Mouse (Mus musculus): Measurements from ENCODE around the gene Rasal2. TPM values are rescaled to one million over a fixed set of nuclear protein-coding genes. Genes with fewer than 3 reads are reported as not detected.

The Rasal2 gene
- total RNA-seq, 1 experiment = 8.1 TPM

GRCm38 (mm10) chr1:157178988-157179764 lies 233.2 kb downstream of the Rasal2 start:
- H3K27ac ChIP-seq (ENCODE audit: insufficient read depth, low read depth, low read length, poor library complexity, severe bottlenecking) = no peak overlapping the region
- no peak overlapping the region for H3K4me3 ChIP-seq (ENCODE audit: insufficient read depth in 1 of 2, low read depth in 1 of 2, low read length in 2 of 2, poor library complexity in 1 of 2, severe bottlenecking in 1 of 2)
- H3K9ac ChIP-seq (ENCODE audit: insufficient read depth, low read depth, low read length, poor library complexity, severe bottlenecking) = no peak overlapping the region
- in situ Hi-C loops (cut with MboI; ENCODE audit: low sequenced_read_pairs in 2 of 2, unreplicated experiment in 2 of 2) = no loop called here
- no peaks in the 10 kb centered on the region for H3K9me3 ChIP-seq (ENCODE audit: control insufficient read depth, insufficient read depth, low read depth, low read length)
- H3K36me3 ChIP-seq (ENCODE audit: control insufficient read depth, insufficient read depth, low read length, poor library complexity, severe bottlenecking) = no peaks in the 10 kb centered on the region
- TF ChIP-seq ZC3H11A (IDR thresholded peaks at IDR 0.05; ENCODE audit: borderline replicate concordance, low read depth, low read length) (no peak), ZNF384 (IDR thresholded peaks at IDR 0.05; ENCODE audit: low read depth, low read length) (no peak), MAFK (IDR thresholded peaks at IDR 0.05; ENCODE audit: insufficient read depth, low read depth, low read length) (no peak), HCFC1 (IDR thresholded peaks at IDR 0.05; ENCODE audit: borderline replicate concordance, insufficient read depth, low read length) (no peak), CHD2 (IDR thresholded peaks at IDR 0.05; ENCODE audit: low read depth, low read length) (no peak)
- no peak for DNase-seq (ENCODE audit: low read depth, low spot score)
- no peaks in the 10 kb centered on the region for H3K4me1 ChIP-seq (ENCODE audit: control insufficient read depth in 2 of 2, insufficient read depth in 2 of 2, low read length in 2 of 2, poor library complexity in 1 of 2)

- no peak overlapping the region for H3K27ac ChIP-seq (ENCODE audit: insufficient read depth, low read depth, low read length, poor library complexity, severe bottlenecking)
- no peaks in the 10 kb centered on the region for H3K36me3 ChIP-seq (ENCODE audit: control insufficient read depth, insufficient read depth, low read length, poor library complexity, severe bottlenecking)
- H3K9ac ChIP-seq (ENCODE audit: insufficient read depth, low read depth, low read length, poor library complexity, severe bottlenecking) = no peak overlapping the region
- no peak for DNase-seq (ENCODE audit: low read depth, low spot score)
- H3K4me3 ChIP-seq (ENCODE audit: insufficient read depth in 1 of 2, low read depth in 1 of 2, low read length in 2 of 2, poor library complexity in 1 of 2, severe bottlenecking in 1 of 2) = no peak overlapping the region
- H3K4me1 ChIP-seq (ENCODE audit: control insufficient read depth in 2 of 2, insufficient read depth in 2 of 2, low read length in 2 of 2, poor library complexity in 1 of 2) = no peaks in the 10 kb centered on the region
- in situ Hi-C loops (cut with MboI; ENCODE audit: low sequenced_read_pairs in 2 of 2, unreplicated experiment in 2 of 2) = no loop called here
- H3K9me3 ChIP-seq (ENCODE audit: control insufficient read depth, insufficient read depth, low read depth, low read length) = no peaks in the 10 kb centered on the region
- no peak for TF ChIP-seq ZNF384 (IDR thresholded peaks at IDR 0.05; ENCODE audit: low read depth, low read length)
- TF ChIP-seq CHD2 (IDR thresholded peaks at IDR 0.05; ENCODE audit: low read depth, low read length) = no peak
- no peak for TF ChIP-seq MAFK (IDR thresholded peaks at IDR 0.05; ENCODE audit: insufficient read depth, low read depth, low read length)
- no peak for TF ChIP-seq HCFC1 (IDR thresholded peaks at IDR 0.05; ENCODE audit: borderline replicate concordance, insufficient read depth, low read length)
- TF ChIP-seq ZC3H11A (IDR thresholded peaks at IDR 0.05; ENCODE audit: borderline replicate concordance, low read depth, low read length) = no peak
These were observed 243.1 kb downstream of the Rasal2 start for GRCm38 (mm10) chr1:157169292-157169691.

GRCm38 (mm10) chr1:157168891-157169290 lies 243.5 kb downstream of the Rasal2 start:
- Histone ChIP-seq H3K4me3 (ENCODE audit: insufficient read depth in 1 of 2, low read depth in 1 of 2, low read length in 2 of 2, poor library complexity in 1 of 2, severe bottlenecking in 1 of 2) (no peak overlapping the region), H3K9me3 (ENCODE audit: control insufficient read depth, insufficient read depth, low read depth, low read length) (no peaks in the 10 kb centered on the region), H3K36me3 (ENCODE audit: control insufficient read depth, insufficient read depth, low read length, poor library complexity, severe bottlenecking) (no peaks in the 10 kb centered on the region), H3K9ac (ENCODE audit: insufficient read depth, low read depth, low read length, poor library complexity, severe bottlenecking) (no peak overlapping the region), H3K4me1 (ENCODE audit: control insufficient read depth in 2 of 2, insufficient read depth in 2 of 2, low read length in 2 of 2, poor library complexity in 1 of 2) (no peaks in the 10 kb centered on the region), H3K27ac (ENCODE audit: insufficient read depth, low read depth, low read length, poor library complexity, severe bottlenecking) (no peak overlapping the region)
- TF ChIP-seq HCFC1 (IDR thresholded peaks at IDR 0.05; ENCODE audit: borderline replicate concordance, insufficient read depth, low read length) (no peak), CHD2 (IDR thresholded peaks at IDR 0.05; ENCODE audit: low read depth, low read length) (no peak), ZNF384 (IDR thresholded peaks at IDR 0.05; ENCODE audit: low read depth, low read length) (no peak), MAFK (IDR thresholded peaks at IDR 0.05; ENCODE audit: insufficient read depth, low read depth, low read length) (no peak), ZC3H11A (IDR thresholded peaks at IDR 0.05; ENCODE audit: borderline replicate concordance, low read depth, low read length) (no peak)
- in situ Hi-C loops (cut with MboI; ENCODE audit: low sequenced_read_pairs in 2 of 2, unreplicated experiment in 2 of 2) = no loop called here
- DNase-seq (ENCODE audit: low read depth, low spot score) = no peak

GRCm38 (mm10) chr1:157153781-157154180 lies 258.6 kb downstream of the Rasal2 start:
- H3K4me1 ChIP-seq (ENCODE audit: control insufficient read depth in 2 of 2, insufficient read depth in 2 of 2, low read length in 2 of 2, poor library complexity in 1 of 2) = no peaks in the 10 kb centered on the region
- DNase-seq (ENCODE audit: low read depth, low spot score) = no peak
- peaks cover 4% of the 10 kb centered on the region; the same call in 1 of the 2 replicates for H3K36me3 ChIP-seq (ENCODE audit: control insufficient read depth, insufficient read depth, low read length, poor library complexity, severe bottlenecking)
- no peak overlapping the region for H3K9ac ChIP-seq (ENCODE audit: insufficient read depth, low read depth, low read length, poor library complexity, severe bottlenecking)
- TF ChIP-seq ZC3H11A (IDR thresholded peaks at IDR 0.05; ENCODE audit: borderline replicate concordance, low read depth, low read length) = no peak
- TF ChIP-seq CHD2 (IDR thresholded peaks at IDR 0.05; ENCODE audit: low read depth, low read length) = no peak
- H3K4me3 ChIP-seq (ENCODE audit: insufficient read depth in 1 of 2, low read depth in 1 of 2, low read length in 2 of 2, poor library complexity in 1 of 2, severe bottlenecking in 1 of 2) = no peak overlapping the region
- in situ Hi-C loops (cut with MboI; ENCODE audit: low sequenced_read_pairs in 2 of 2, unreplicated experiment in 2 of 2) = no loop called here
- H3K27ac ChIP-seq (ENCODE audit: insufficient read depth, low read depth, low read length, poor library complexity, severe bottlenecking) = no peak overlapping the region
- no peaks in the 10 kb centered on the region for H3K9me3 ChIP-seq (ENCODE audit: control insufficient read depth, insufficient read depth, low read depth, low read length)
